Mouse (Mus musculus): Measurements from ENCODE around the gene Arid1b.

The Arid1b gene

GRCm38 (mm10) chr17:5321589-5322225 is 327.6 kb downstream of the Arid1b start:
- no peak for DNase-seq (ENCODE audit: low spot score)

GRCm38 (mm10) chr17:5322594-5322993 is 328.5 kb downstream of the Arid1b start:
- DNase-seq (ENCODE audit: low spot score), result no peak

- DNase-seq (ENCODE audit: low spot score), result no peak
These were observed 329.6 kb downstream of the Arid1b start for GRCm38 (mm10) chr17:5323746-5324145.

GRCm38 (mm10) chr17:5324236-5324876 is 330.2 kb downstream of the Arid1b start:
- DNase-seq (ENCODE audit: low spot score), result peak; percentile 93

GRCm38 (mm10) chr17:5326689-5327088 is 332.6 kb downstream of the Arid1b start:
- no peak for DNase-seq (ENCODE audit: low spot score)

GRCm38 (mm10) chr17:5327480-5328180 is 333.5 kb downstream of the Arid1b start:
- no peak for DNase-seq (ENCODE audit: low spot score)

- DNase-seq (ENCODE audit: low spot score), result no peak
These were observed 335.3 kb downstream of the Arid1b start for GRCm38 (mm10) chr17:5329478-5329877.

GRCm38 (mm10) chr17:5330063-5330462 is 335.9 kb downstream of the Arid1b start:
- DNase-seq (ENCODE audit: low spot score), result no peak

GRCm38 (mm10) chr17:5330644-5331043 is 336.5 kb downstream of the Arid1b start:
- DNase-seq (ENCODE audit: low spot score), result no peak

- no peak for DNase-seq (ENCODE audit: low spot score)
These were observed 337.3 kb downstream of the Arid1b start for GRCm38 (mm10) chr17:5331387-5331786.

GRCm38 (mm10) chr17:5334567-5334966 is 340.4 kb downstream of the Arid1b start:
- DNase-seq (ENCODE audit: low spot score), result no peak

GRCm38 (mm10) chr17:5344426-5344825 is 350.3 kb downstream of the Arid1b start:
- no peak for DNase-seq (ENCODE audit: low spot score)

- DNase-seq (ENCODE audit: low spot score), result no peak
These were observed 351.7 kb downstream of the Arid1b start for GRCm38 (mm10) chr17:5345810-5346209.

- DNase-seq (ENCODE audit: low spot score), result no peak
These were observed 358.8 kb downstream of the Arid1b start for GRCm38 (mm10) chr17:5352901-5353300.

GRCm38 (mm10) chr17:5360759-5361158 is 366.6 kb downstream of the Arid1b start:
- no peak for DNase-seq (ENCODE audit: low spot score)

GRCm38 (mm10) chr17:5365992-5366398 is 371.9 kb downstream of the Arid1b start:
- DNase-seq (ENCODE audit: low spot score), result no peak

- no peak for DNase-seq (ENCODE audit: low spot score)
These were observed 376.9 kb downstream of the Arid1b start for GRCm38 (mm10) chr17:5371032-5371431.

GRCm38 (mm10) chr17:5371521-5371920 is 377.4 kb downstream of the Arid1b start:
- DNase-seq (ENCODE audit: low spot score), result no peak

- DNase-seq (ENCODE audit: low spot score), result no peak
These were observed 378.8 kb downstream of the Arid1b start for GRCm38 (mm10) chr17:5372951-5373350.

- no peak for DNase-seq (ENCODE audit: low spot score)
These were observed 383.2 kb downstream of the Arid1b start for GRCm38 (mm10) chr17:5377151-5377929.

- peak; percentile 26 for DNase-seq (ENCODE audit: low spot score)
These were observed 383.8 kb downstream of the Arid1b start for GRCm38 (mm10) chr17:5377930-5378310.

- DNase-seq (ENCODE audit: low spot score), result no peak
These were observed 391.6 kb downstream of the Arid1b start for GRCm38 (mm10) chr17:5385694-5386093.
